Mouse (Mus musculus): ENCODE data around the gene Rapgef3. TPM values are rescaled to one million over a fixed set of nuclear protein-coding genes. Genes with fewer than 3 reads are reported as not detected.

Gene Rapgef3
- polyA plus RNA-seq, 1 experiment from 2014 or later, result 10.1 TPM

DNA sequence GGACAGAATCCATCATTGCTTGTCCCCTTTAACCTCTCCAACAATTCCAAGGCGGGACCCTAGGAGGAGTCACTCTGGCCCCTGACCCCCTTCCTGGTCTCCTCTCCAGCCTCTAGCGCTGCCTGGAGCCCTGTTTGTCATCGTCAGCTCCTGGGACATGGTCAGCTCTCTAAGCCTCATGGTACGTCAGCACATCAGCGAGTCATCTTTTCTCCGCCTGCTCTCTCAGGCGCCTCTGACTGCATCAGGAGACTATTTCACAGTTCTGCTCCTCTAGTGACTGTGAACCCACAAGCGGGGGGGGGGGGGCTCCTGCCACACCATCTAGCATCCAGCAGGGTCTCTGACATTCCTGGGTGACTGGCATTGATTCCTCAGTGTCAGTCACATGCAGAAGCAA is 12.4 kb downstream of the Rapgef3 start:
- Histone ChIP-seq H3K9me3 (no peaks in the 10 kb centered on the region), H3K27ac (0 out of 2 replicates have a peak overlapping the region, but pooled peaks have one; percentile 20), H3K4me3 (replicated peaks) (no peak overlapping the region), H3K4me1 (replicated peaks) (peaks cover 32% of the 10 kb centered on the region), H3K36me3 (peaks cover 7% of the 10 kb centered on the region; the same call in 1 of the 2 replicates), H3K27me3 (no peaks in the 10 kb centered on the region), H3K9ac (replicated peaks) (no peak overlapping the region), H3K4me2 (no peak overlapping the region)
- WGBS, result 55% methylated on average over 8 of the region's 8 CpGs
- ATAC-seq (ENCODE audit: insufficient number of reproducible peaks, insufficient read depth, low FRiP score, low TSS enrichment, low read depth), result no peak

- WGBS, result 66% methylated on average over 6 of the region's 6 CpGs
- ATAC-seq (ENCODE audit: insufficient number of reproducible peaks, insufficient read depth, low FRiP score, low TSS enrichment, low read depth), result no peak
- H3K27ac ChIP-seq, result peak overlapping the region; percentile 42
These were observed 13.3 kb downstream of the Rapgef3 start for GRCm38 (mm10) chr15:97754476-97754875.

DNA sequence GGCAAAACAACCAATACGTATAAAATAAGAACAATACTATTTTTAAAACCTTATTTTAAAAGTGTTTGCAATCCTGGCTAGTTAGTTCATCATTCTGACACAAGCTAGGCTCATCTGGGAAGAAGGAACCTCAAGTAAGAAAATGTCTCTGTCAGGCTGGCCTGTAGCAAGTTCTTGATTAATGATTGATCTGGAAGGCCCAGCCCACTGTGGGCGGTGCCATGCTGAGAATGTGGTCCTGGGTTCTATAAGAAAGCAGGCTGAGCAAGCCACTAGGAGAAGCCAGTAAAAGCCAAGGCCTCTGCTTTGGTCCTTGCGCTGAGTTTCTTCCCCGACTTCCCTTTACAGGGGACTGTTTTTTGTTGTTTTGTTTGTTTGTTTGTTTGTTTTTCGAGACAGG is 15.3 kb downstream of the Rapgef3 start:
- H3K4me2 ChIP-seq, result no peak overlapping the region
- H3K4me3 ChIP-seq (replicated peaks), result no peak overlapping the region
- no peaks in the 10 kb centered on the region for H3K9me3 ChIP-seq
- no peaks in the 10 kb centered on the region for H3K36me3 ChIP-seq
- 95% methylated on average over 5 of the region's 5 CpGs for WGBS
- no peak overlapping the region for H3K9ac ChIP-seq (replicated peaks)
- no peak overlapping the region for H3K27ac ChIP-seq
- no peak for ATAC-seq (ENCODE audit: insufficient number of reproducible peaks, insufficient read depth, low FRiP score, low TSS enrichment, low read depth)
- no peaks in the 10 kb centered on the region for H3K27me3 ChIP-seq
- peaks cover 42% of the 10 kb centered on the region for H3K4me1 ChIP-seq (replicated peaks)

More at GRCm38 (mm10) chr15:97754476-97754875, 13.3 kb downstream of the Rapgef3 start:
- Histone ChIP-seq H3K4me1 (replicated peaks) (peaks cover 39% of the 10 kb centered on the region), H3K4me2 (no peak overlapping the region), H3K27me3 (no peaks in the 10 kb centered on the region), H3K9ac (replicated peaks) (no peak overlapping the region; the same call in 1 of the 2 replicates), H3K36me3 (no peaks in the 10 kb centered on the region; the same call in 1 of the 2 replicates), H3K9me3 (no peaks in the 10 kb centered on the region), H3K4me3 (replicated peaks) (no peak overlapping the region)

GRCm38 (mm10) chr15:97751676-97752075 is 16.1 kb downstream of the Rapgef3 start:
- Histone ChIP-seq H3K9ac (replicated peaks) (no peak overlapping the region), H3K4me2 (no peak overlapping the region), H3K4me3 (replicated peaks) (no peak overlapping the region), H3K27me3 (no peaks in the 10 kb centered on the region), H3K36me3 (no peaks in the 10 kb centered on the region), H3K9me3 (no peaks in the 10 kb centered on the region), H3K27ac (no peak overlapping the region; the same call in 1 of the 2 replicates), H3K4me1 (replicated peaks) (peaks cover 42% of the 10 kb centered on the region)
- no peak for ATAC-seq (ENCODE audit: insufficient number of reproducible peaks, insufficient read depth, low FRiP score, low TSS enrichment, low read depth)
- 90% methylated on average over 2 of the region's 2 CpGs for WGBS

DNA sequence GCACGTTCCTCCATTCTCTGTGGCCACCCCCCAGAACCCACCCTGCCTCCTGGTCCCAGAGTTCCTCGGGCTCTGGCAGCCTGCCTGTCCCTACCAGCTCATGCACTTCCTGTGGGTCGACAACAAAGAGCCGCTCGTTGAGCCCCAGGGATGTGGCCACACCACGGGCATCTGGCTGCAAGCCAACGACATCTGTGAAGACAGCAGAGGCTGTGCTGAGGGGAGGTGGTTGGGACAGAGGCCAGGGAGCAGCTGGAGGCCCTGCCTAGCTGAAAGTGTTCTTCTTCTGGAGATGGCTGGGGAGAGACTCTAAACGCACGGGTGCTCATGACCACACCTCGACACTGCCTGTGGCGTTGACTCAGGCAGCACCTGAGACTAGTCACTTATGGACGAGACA is 17.1 kb downstream of the Rapgef3 start:
- Histone ChIP-seq H3K36me3 (no peaks in the 10 kb centered on the region), H3K4me2 (0 out of 2 replicates have a peak overlapping the region, but pooled peaks have one; percentile 24), H3K9ac (replicated peaks) (no peak overlapping the region), H3K4me3 (replicated peaks) (no peak overlapping the region), H3K4me1 (replicated peaks) (peaks cover 37% of the 10 kb centered on the region), H3K9me3 (no peaks in the 10 kb centered on the region), H3K27ac (peak overlapping the region; percentile 86), H3K27me3 (no peaks in the 10 kb centered on the region)
- 27% methylated on average over 12 of the region's 12 CpGs for WGBS
- peak; percentile 53 for ATAC-seq (ENCODE audit: insufficient number of reproducible peaks, insufficient read depth, low FRiP score, low TSS enrichment, low read depth)

- ATAC-seq (ENCODE audit: insufficient number of reproducible peaks, insufficient read depth, low FRiP score, low TSS enrichment, low read depth), result no peak
These were observed 17.9 kb downstream of the Rapgef3 start for GRCm38 (mm10) chr15:97749841-97750240.

DNA sequence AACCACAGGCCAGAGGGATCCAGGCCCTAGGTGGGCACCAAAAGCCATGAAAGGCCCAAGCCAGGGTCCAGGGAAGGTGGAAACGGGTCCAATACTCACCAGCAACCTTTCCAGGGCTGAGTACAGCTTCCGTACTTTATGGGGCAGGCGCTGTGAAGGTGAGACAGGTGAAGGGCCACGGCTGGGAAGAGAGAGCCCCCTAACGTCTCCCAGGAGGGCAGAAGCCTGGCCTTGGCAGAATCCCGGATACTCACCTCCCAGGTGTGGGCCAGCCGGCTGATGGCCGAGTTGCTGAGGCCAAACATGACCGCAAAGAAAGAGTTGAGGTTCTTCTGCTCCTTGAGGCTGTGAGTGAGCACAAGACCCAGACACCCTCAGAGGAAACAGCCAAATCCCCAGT is 18.4 kb downstream of the Rapgef3 start:
- ATAC-seq (ENCODE audit: insufficient number of reproducible peaks, insufficient read depth, low FRiP score, low TSS enrichment, low read depth), result no peak
- Histone ChIP-seq H3K4me2 (no peak overlapping the region), H3K36me3 (no peaks in the 10 kb centered on the region), H3K9ac (replicated peaks) (no peak overlapping the region), H3K27ac (0 out of 2 replicates have a peak overlapping the region, but pooled peaks have one; percentile 25), H3K27me3 (no peaks in the 10 kb centered on the region), H3K9me3 (no peaks in the 10 kb centered on the region), H3K4me1 (replicated peaks) (peaks cover 37% of the 10 kb centered on the region), H3K4me3 (replicated peaks) (no peak overlapping the region)
- 90% methylated on average over 9 of the region's 9 CpGs for WGBS

More at GRCm38 (mm10) chr15:97749841-97750240, 17.9 kb downstream of the Rapgef3 start:
- H3K9me3 ChIP-seq, result no peaks in the 10 kb centered on the region
- 0 out of 2 replicates have a peak overlapping the region, but pooled peaks have one; percentile 24 for H3K4me2 ChIP-seq
- H3K36me3 ChIP-seq, result no peaks in the 10 kb centered on the region
- H3K27me3 ChIP-seq, result no peaks in the 10 kb centered on the region
- 0 out of 2 replicates have a peak overlapping the region, but pooled peaks have one; percentile 25 for H3K27ac ChIP-seq
- peaks cover 38% of the 10 kb centered on the region for H3K4me1 ChIP-seq (replicated peaks)
- H3K4me3 ChIP-seq (replicated peaks), result no peak overlapping the region
- 80% methylated on average over 13 of the region's 13 CpGs for WGBS
- no peak overlapping the region; the same call in 1 of the 2 replicates for H3K9ac ChIP-seq (replicated peaks)

DNA sequence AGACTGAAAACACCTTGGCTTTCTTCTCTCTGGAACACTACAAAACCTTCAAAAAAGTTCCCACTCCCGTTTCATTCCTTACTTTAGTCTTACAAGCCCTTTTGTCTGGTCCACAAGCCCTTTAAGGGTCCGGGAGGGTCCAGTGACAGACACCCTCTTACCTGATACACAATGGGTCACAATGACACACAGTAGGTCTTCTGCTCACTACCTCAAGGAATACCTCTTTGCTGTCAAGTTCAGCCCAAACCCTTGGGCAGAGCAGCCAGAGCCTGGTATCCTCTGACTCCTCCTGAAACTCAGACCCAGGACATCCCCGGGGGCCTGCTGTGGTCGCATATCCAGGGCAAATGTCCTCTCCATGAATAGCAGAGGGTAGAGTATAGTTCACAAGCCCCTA is 18.8 kb downstream of the Rapgef3 start:
- Histone ChIP-seq H3K4me1 (replicated peaks) (peaks cover 36% of the 10 kb centered on the region), H3K27ac (no peak overlapping the region), H3K4me3 (replicated peaks) (no peak overlapping the region), H3K4me2 (no peak overlapping the region), H3K36me3 (no peaks in the 10 kb centered on the region), H3K9ac (replicated peaks) (no peak overlapping the region), H3K27me3 (no peaks in the 10 kb centered on the region), H3K9me3 (no peaks in the 10 kb centered on the region)
- no peak for ATAC-seq (ENCODE audit: insufficient number of reproducible peaks, insufficient read depth, low FRiP score, low TSS enrichment, low read depth)
- WGBS, result 91% methylated on average over 4 of the region's 4 CpGs

GRCm38 (mm10) chr15:97748309-97748708 is 19.5 kb downstream of the Rapgef3 start:
- Histone ChIP-seq H3K36me3 (no peaks in the 10 kb centered on the region), H3K4me2 (no peak overlapping the region), H3K4me1 (replicated peaks) (peaks cover 32% of the 10 kb centered on the region), H3K9ac (replicated peaks) (no peak overlapping the region), H3K27me3 (no peaks in the 10 kb centered on the region), H3K27ac (no peak overlapping the region), H3K4me3 (replicated peaks) (no peak overlapping the region), H3K9me3 (no peaks in the 10 kb centered on the region)
- ATAC-seq (ENCODE audit: insufficient number of reproducible peaks, insufficient read depth, low FRiP score, low TSS enrichment, low read depth), result no peak
- 65% methylated on average over 10 of the region's 10 CpGs for WGBS

DNA sequence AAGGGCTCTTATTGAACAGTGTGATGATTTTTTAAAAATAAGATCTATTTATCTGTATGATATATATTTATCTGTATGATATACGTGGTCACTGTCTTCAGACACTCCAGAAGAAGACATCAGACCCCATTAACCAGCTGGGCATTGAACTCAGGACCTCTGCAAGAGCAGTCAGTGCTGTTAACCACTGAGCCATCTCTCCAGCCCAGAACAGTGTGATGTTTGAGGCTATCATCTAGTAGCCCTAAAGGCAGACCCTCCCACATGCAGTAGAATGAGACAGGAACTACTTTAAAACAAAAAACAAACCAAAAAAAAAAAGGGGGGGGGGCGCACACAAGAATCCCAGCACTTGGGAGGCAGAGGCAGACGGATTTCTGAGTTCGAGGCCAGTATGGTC is 20.3 kb downstream of the Rapgef3 start:
- ATAC-seq (ENCODE audit: insufficient number of reproducible peaks, insufficient read depth, low FRiP score, low TSS enrichment, low read depth), result no peak
- Histone ChIP-seq H3K4me1 (replicated peaks) (peaks cover 32% of the 10 kb centered on the region), H3K4me2 (no peak overlapping the region), H3K27me3 (no peaks in the 10 kb centered on the region), H3K36me3 (no peaks in the 10 kb centered on the region), H3K27ac (no peak overlapping the region), H3K4me3 (replicated peaks) (no peak overlapping the region), H3K9ac (replicated peaks) (no peak overlapping the region), H3K9me3 (no peaks in the 10 kb centered on the region)
- 74% methylated on average over 4 of the region's 4 CpGs for WGBS

DNA sequence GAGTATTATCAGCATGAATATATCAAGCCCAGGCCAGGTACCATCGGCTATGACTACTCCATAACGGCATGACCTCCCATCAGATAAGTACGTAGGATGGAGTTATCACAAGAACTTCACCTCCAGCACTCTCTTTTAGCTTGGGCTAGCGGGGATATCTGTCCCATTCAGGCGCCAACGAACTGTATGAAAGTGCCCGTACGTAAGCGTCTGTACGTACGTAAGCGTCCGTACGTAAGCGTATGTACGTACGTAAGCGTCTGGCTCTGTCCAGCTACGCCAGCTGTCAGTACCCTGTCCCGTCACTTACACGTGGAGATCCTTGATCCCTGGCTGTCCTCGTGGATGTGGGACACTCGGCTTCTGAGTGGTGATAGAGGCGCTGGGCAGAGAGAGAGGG is 21.0 kb downstream of the Rapgef3 start:
- Histone ChIP-seq H3K4me1 (replicated peaks) (peaks cover 32% of the 10 kb centered on the region), H3K9me3 (no peaks in the 10 kb centered on the region), H3K36me3 (no peaks in the 10 kb centered on the region), H3K9ac (replicated peaks) (no peak overlapping the region), H3K27me3 (no peaks in the 10 kb centered on the region; the same call in 1 of the 2 replicates), H3K4me3 (replicated peaks) (no peak overlapping the region), H3K27ac (no peak overlapping the region), H3K4me2 (no peak overlapping the region)
- ATAC-seq (ENCODE audit: insufficient number of reproducible peaks, insufficient read depth, low FRiP score, low TSS enrichment, low read depth), result no peak
- WGBS, result 94% methylated on average over 24 of the region's 24 CpGs

- 92% methylated on average over 10 of the region's 10 CpGs for WGBS
- H3K27me3 ChIP-seq, result no peaks in the 10 kb centered on the region; the same call in 1 of the 2 replicates
- H3K4me2 ChIP-seq, result no peak overlapping the region
- H3K36me3 ChIP-seq, result no peaks in the 10 kb centered on the region
- H3K4me1 ChIP-seq (replicated peaks), result peaks cover 32% of the 10 kb centered on the region
- H3K9ac ChIP-seq (replicated peaks), result no peak overlapping the region
- no peaks in the 10 kb centered on the region for H3K9me3 ChIP-seq
- no peak overlapping the region for H3K27ac ChIP-seq
- no peak overlapping the region for H3K4me3 ChIP-seq (replicated peaks)
- ATAC-seq (ENCODE audit: insufficient number of reproducible peaks, insufficient read depth, low FRiP score, low TSS enrichment, low read depth), result no peak
These were observed 21.5 kb downstream of the Rapgef3 start for GRCm38 (mm10) chr15:97746278-97746677.

Data from limb, embryonic 12.5 days (tissue).